Mouse (Mus musculus): ENCODE data around the gene Rad51d. TPM values are rescaled to one million over a fixed set of nuclear protein-coding genes. Genes with fewer than 3 reads are reported as not detected.
"Not testable (repeated sequence)": the region's sequence is repeated elsewhere in the genome, so short reads cannot be mapped to it uniquely, and the experiment has no call there.

Rad51d gene
- total RNA-seq, 1 experiment, result 9.1 TPM

DNA sequence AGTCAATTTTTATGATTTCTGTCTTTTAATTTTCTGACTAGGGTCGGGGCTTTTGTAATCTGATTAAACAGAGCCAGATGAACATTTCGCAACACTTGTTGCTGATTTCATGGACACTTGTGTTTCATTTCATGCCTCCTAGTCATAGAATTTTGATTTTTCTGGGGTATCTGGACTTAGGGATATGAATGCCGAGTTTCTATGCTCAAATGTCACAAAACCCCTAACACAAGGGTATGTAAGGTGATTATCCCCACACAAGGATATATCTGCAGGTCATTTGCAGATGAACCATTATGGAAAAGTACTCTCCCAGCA is 39.2 kb upstream of the Rad51d start:
- TF ChIP-seq ZNF384 (IDR thresholded peaks at IDR 0.05; ENCODE audit: low read depth, low read length), result no peak
- TF ChIP-seq HCFC1 (IDR thresholded peaks at IDR 0.05; ENCODE audit: borderline replicate concordance, insufficient read depth, low read length), result no peak
- no peak for TF ChIP-seq CHD2 (IDR thresholded peaks at IDR 0.05; ENCODE audit: low read depth, low read length)
- TF ChIP-seq ZC3H11A (IDR thresholded peaks at IDR 0.05; ENCODE audit: borderline replicate concordance, low read depth, low read length), result no peak
- no peak for TF ChIP-seq MAFK (IDR thresholded peaks at IDR 0.05; ENCODE audit: insufficient read depth, low read depth, low read length)
- H3K9me3 ChIP-seq (ENCODE audit: control insufficient read depth, insufficient read depth, low read depth, low read length), result no peaks in the 10 kb centered on the region
- H3K27ac ChIP-seq (ENCODE audit: insufficient read depth, low read depth, low read length, poor library complexity, severe bottlenecking), result no peak overlapping the region
- no peak overlapping the region for H3K4me3 ChIP-seq (ENCODE audit: insufficient read depth in 1 of 2, low read depth in 1 of 2, low read length in 2 of 2, poor library complexity in 1 of 2, severe bottlenecking in 1 of 2)
- in situ Hi-C loops (cut with MboI; ENCODE audit: low sequenced_read_pairs in 2 of 2, unreplicated experiment in 2 of 2), result no loop called here
- no peaks in the 10 kb centered on the region for H3K36me3 ChIP-seq (ENCODE audit: control insufficient read depth, insufficient read depth, low read length, poor library complexity, severe bottlenecking)
- no peak for DNase-seq (ENCODE audit: low read depth, low spot score)
- peaks cover 0 to 5% of the 10 kb centered on the region in 2 experiments; a peak in 1 of 4 replicates for H3K4me1 ChIP-seq (ENCODE audit: control insufficient read depth in 2 of 2, insufficient read depth in 2 of 2, low read length in 2 of 2, poor library complexity in 1 of 2)
- H3K9ac ChIP-seq (ENCODE audit: insufficient read depth, low read depth, low read length, poor library complexity, severe bottlenecking), result no peak overlapping the region

DNA sequence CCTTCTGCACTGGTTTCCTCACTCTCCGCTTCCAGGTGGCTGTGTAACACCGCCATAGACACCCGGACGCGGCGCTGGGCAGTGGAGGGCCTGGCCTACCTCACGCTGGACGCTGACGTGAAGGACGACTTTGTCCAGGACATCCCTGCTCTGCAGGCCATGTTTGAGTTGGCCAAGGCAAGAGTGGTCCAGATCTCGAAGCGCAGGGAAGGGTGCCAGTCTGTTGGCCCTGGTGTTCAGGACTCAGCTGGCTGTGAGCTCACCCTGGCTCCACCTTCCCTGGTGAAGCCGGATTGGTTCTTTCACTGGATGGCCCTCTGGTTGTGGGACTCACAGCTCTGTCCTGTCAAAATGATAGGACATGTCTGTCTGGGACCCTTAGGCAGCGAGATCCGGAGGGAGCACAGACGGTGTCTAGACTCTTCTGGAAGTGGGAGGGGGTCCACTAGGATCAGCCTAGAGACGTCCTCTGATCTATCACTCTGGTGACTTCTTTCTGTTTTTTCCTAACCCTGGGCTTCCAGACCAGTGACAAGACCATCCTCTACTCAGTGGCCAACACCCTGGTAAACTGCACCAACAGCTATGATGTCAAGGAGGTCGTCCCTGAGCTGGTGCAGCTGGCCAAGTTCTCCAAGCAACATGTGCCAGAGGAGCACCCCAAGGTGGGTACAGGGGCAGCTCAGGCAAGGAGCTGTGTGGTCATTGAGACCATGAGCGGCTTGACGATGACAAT is 38.7 kb upstream of the Rad51d start:
- no peak for DNase-seq (ENCODE audit: low read depth, low spot score)
- Histone ChIP-seq H3K27ac (ENCODE audit: insufficient read depth, low read depth, low read length, poor library complexity, severe bottlenecking) (no peak overlapping the region), H3K4me1 (ENCODE audit: control insufficient read depth in 2 of 2, insufficient read depth in 2 of 2, low read length in 2 of 2, poor library complexity in 1 of 2) (peaks cover 0 to 5% of the 10 kb centered on the region in 2 experiments; a peak in 1 of 4 replicates), H3K36me3 (ENCODE audit: control insufficient read depth, insufficient read depth, low read length, poor library complexity, severe bottlenecking) (no peaks in the 10 kb centered on the region), H3K9me3 (ENCODE audit: control insufficient read depth, insufficient read depth, low read depth, low read length) (no peaks in the 10 kb centered on the region), H3K9ac (ENCODE audit: insufficient read depth, low read depth, low read length, poor library complexity, severe bottlenecking) (no peak overlapping the region), H3K4me3 (ENCODE audit: insufficient read depth in 1 of 2, low read depth in 1 of 2, low read length in 2 of 2, poor library complexity in 1 of 2, severe bottlenecking in 1 of 2) (no peak overlapping the region)
- in situ Hi-C loops (cut with MboI; ENCODE audit: low sequenced_read_pairs in 2 of 2, unreplicated experiment in 2 of 2), result no loop called here
- no peak for TF ChIP-seq MAFK (IDR thresholded peaks at IDR 0.05; ENCODE audit: insufficient read depth, low read depth, low read length)
- no peak for TF ChIP-seq ZNF384 (IDR thresholded peaks at IDR 0.05; ENCODE audit: low read depth, low read length)
- TF ChIP-seq HCFC1 (IDR thresholded peaks at IDR 0.05; ENCODE audit: borderline replicate concordance, insufficient read depth, low read length), result no peak
- no peak for TF ChIP-seq ZC3H11A (IDR thresholded peaks at IDR 0.05; ENCODE audit: borderline replicate concordance, low read depth, low read length)
- TF ChIP-seq CHD2 (IDR thresholded peaks at IDR 0.05; ENCODE audit: low read depth, low read length), result no peak

DNA sequence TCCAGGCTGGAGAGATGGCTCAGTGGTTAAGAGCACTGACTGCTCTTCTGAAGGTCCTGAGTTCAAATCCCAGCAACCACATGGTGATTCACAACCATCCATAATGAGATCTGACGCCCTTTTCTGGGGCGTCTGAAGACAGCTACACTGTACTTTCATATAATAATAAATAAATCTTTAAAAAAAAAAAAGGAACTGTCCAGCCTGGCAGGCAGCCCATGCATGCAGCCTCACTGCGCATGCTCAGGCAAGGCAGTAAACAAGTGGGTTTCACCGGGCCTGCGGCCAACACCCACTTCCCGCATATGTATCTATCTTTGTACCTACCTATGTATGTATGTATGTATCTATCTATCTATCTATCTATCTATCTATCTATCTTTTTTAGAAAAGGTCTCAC is 33.5 kb upstream of the Rad51d start:
- H3K27ac ChIP-seq (ENCODE audit: insufficient read depth, low read depth, low read length, poor library complexity, severe bottlenecking); DNase-seq (ENCODE audit: low read depth, low spot score); H3K4me1 ChIP-seq (ENCODE audit: control insufficient read depth in 2 of 2, insufficient read depth in 2 of 2, low read length in 2 of 2, poor library complexity in 1 of 2); H3K4me3 ChIP-seq (ENCODE audit: insufficient read depth in 1 of 2, low read depth in 1 of 2, low read length in 2 of 2, poor library complexity in 1 of 2, severe bottlenecking in 1 of 2); H3K36me3 ChIP-seq (ENCODE audit: control insufficient read depth, insufficient read depth, low read length, poor library complexity, severe bottlenecking); H3K9ac ChIP-seq (ENCODE audit: insufficient read depth, low read depth, low read length, poor library complexity, severe bottlenecking); H3K9me3 ChIP-seq (ENCODE audit: control insufficient read depth, insufficient read depth, low read depth, low read length); in situ Hi-C loops (cut with MboI; ENCODE audit: low sequenced_read_pairs in 2 of 2, unreplicated experiment in 2 of 2): not testable (repeated sequence)

DNA sequence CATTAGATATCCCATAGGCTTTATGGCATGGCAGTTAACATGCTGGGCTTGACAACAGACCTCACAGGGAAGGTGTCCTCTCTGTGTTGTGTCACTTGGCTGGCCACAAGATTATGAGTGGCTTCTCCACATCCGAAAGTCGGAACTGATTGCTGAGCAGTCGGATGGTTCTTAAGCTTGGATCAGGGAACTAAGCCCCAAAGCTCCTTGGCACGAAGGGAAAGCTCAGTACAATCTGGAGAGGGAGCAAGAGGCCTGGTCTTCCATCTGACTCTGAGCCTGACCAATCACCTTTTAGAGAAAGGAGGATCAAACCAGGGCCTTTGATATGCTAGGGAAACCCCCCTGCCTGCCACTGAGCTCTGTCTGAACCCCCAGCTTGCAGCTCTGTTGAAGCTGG is 31.3 kb upstream of the Rad51d start:
- in situ Hi-C loops (cut with MboI; ENCODE audit: low sequenced_read_pairs in 2 of 2, unreplicated experiment in 2 of 2), result no loop called here
- H3K4me3 ChIP-seq (ENCODE audit: insufficient read depth in 1 of 2, low read depth in 1 of 2, low read length in 2 of 2, poor library complexity in 1 of 2, severe bottlenecking in 1 of 2), result no peak overlapping the region
- no peaks in the 10 kb centered on the region for H3K9me3 ChIP-seq (ENCODE audit: control insufficient read depth, insufficient read depth, low read depth, low read length)
- H3K4me1 ChIP-seq (ENCODE audit: control insufficient read depth in 2 of 2, insufficient read depth in 2 of 2, low read length in 2 of 2, poor library complexity in 1 of 2), result no peaks in the 10 kb centered on the region
- TF ChIP-seq MAFK (IDR thresholded peaks at IDR 0.05; ENCODE audit: insufficient read depth, low read depth, low read length), result no peak
- no peak for TF ChIP-seq HCFC1 (IDR thresholded peaks at IDR 0.05; ENCODE audit: borderline replicate concordance, insufficient read depth, low read length)
- no peak for TF ChIP-seq ZC3H11A (IDR thresholded peaks at IDR 0.05; ENCODE audit: borderline replicate concordance, low read depth, low read length)
- DNase-seq (ENCODE audit: low read depth, low spot score), result no peak
- H3K9ac ChIP-seq (ENCODE audit: insufficient read depth, low read depth, low read length, poor library complexity, severe bottlenecking), result no peak overlapping the region
- H3K27ac ChIP-seq (ENCODE audit: insufficient read depth, low read depth, low read length, poor library complexity, severe bottlenecking), result no peak overlapping the region
- no peaks in the 10 kb centered on the region for H3K36me3 ChIP-seq (ENCODE audit: control insufficient read depth, insufficient read depth, low read length, poor library complexity, severe bottlenecking)

DNA sequence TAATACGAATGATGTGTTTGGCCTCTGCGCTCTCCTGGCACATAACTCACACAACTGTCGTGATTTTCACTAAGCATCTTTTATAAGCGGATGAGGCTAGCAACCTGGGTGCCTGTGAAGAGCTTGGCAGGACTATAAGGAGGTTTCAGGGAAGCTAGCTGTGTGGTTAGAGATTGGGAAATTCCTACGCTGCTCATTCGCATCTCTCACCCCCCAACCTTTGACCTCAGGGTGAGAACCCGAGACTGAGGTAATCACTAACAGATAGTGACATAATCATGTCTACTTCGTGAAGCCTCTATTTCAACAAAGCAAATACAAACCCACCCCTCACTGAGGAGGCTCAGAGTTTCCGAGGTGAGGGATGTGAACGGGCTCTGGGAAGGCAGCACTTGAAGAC is 30.4 kb upstream of the Rad51d start:
- DNase-seq (ENCODE audit: low read depth, low spot score), result no peak
- in situ Hi-C loops (cut with MboI; ENCODE audit: low sequenced_read_pairs in 2 of 2, unreplicated experiment in 2 of 2), result no loop called here
- no peaks in the 10 kb centered on the region for H3K36me3 ChIP-seq (ENCODE audit: control insufficient read depth, insufficient read depth, low read length, poor library complexity, severe bottlenecking)
- H3K4me3 ChIP-seq (ENCODE audit: insufficient read depth in 1 of 2, low read depth in 1 of 2, low read length in 2 of 2, poor library complexity in 1 of 2, severe bottlenecking in 1 of 2), result no peak overlapping the region
- H3K27ac ChIP-seq (ENCODE audit: insufficient read depth, low read depth, low read length, poor library complexity, severe bottlenecking), result no peak overlapping the region
- no peaks in the 10 kb centered on the region for H3K9me3 ChIP-seq (ENCODE audit: control insufficient read depth, insufficient read depth, low read depth, low read length)
- no peak overlapping the region for H3K9ac ChIP-seq (ENCODE audit: insufficient read depth, low read depth, low read length, poor library complexity, severe bottlenecking)
- H3K4me1 ChIP-seq (ENCODE audit: control insufficient read depth in 2 of 2, insufficient read depth in 2 of 2, low read length in 2 of 2, poor library complexity in 1 of 2), result no peaks in the 10 kb centered on the region
- no peak for TF ChIP-seq ZNF384 (IDR thresholded peaks at IDR 0.05; ENCODE audit: low read depth, low read length)
- TF ChIP-seq MAFK (IDR thresholded peaks at IDR 0.05; ENCODE audit: insufficient read depth, low read depth, low read length), result no peak
- TF ChIP-seq ZC3H11A (IDR thresholded peaks at IDR 0.05; ENCODE audit: borderline replicate concordance, low read depth, low read length), result no peak
- no peak for TF ChIP-seq HCFC1 (IDR thresholded peaks at IDR 0.05; ENCODE audit: borderline replicate concordance, insufficient read depth, low read length)
- TF ChIP-seq CHD2 (IDR thresholded peaks at IDR 0.05; ENCODE audit: low read depth, low read length), result no peak

All from ES-E14 (cell line).